Mouse (Mus musculus) G1E (cell line): ENCODE results near the gene Pip5k1b.

ENCODE experiments used
- CTCF ChIP-seq: IDR thresholded peaks from 2 replicates; pipeline ENCODE4 v1.5.1; 2012; ENCODE audit warnings: low read depth, low read length, inconsistent platforms, mixed read lengths
- GATA1 ChIP-seq: IDR thresholded peaks from 2 replicates; pipeline ENCODE4 v1.6.1; 2012; ENCODE audit warnings: borderline replicate concordance, low read length, inconsistent platforms, mixed read lengths
- POLR2AphosphoS5 ChIP-seq: IDR thresholded peaks from 2 replicates; pipeline ENCODE4 v1.6.1; 2012; ENCODE audit warnings: low read depth, low read length, inconsistent platforms; ENCODE audit not compliant: insufficient replicate concordance

DNA sequence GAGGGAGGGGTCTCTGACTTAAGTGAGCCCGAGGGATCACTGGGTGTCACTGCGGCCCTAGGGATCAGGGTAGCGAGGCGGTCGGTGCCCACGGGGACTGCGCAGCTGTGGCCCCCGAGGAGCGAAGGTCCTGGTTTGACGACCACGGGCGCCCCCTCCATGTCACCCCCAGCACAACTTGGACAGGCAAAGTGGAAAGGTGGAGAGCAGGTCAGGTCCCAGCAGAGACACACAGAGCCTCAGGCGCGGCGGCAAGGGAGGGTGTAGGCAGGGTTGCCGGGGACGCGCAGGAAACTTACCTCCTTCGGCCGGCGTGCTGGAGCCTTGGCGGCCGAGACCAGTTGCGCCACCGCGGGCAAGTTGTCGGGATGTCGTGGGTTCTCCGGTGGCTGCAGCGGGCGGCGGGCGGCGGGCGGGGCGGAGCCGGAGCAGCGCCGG, at the start of gene Pip5k1b:
- TF ChIP-seq GATA1 (no peak), CTCF (no peak), POLR2AphosphoS5 (no peak)
